Mouse (Mus musculus) skeletal muscle tissue, postnatal 0 days (tissue): ENCODE results near the gene Tcp11l2. TPM values are rescaled to one million over a fixed set of nuclear protein-coding genes. Genes with fewer than 3 reads are reported as not detected.

Experiments
- polyA plus RNA-seq: library from polyadenylated mRNA; unstranded; fragments of >200 nt; fragmentation: Nextera tagmentation; extraction: Ambion mirVana; gene quantifications from 2 replicates; pipeline ENCODE4 v1.2.1, GENCODE M21; 2015

The Tcp11l2 gene
- 51.0 and 61.3 TPM in 2 replicates for polyA plus RNA-seq

DNA sequence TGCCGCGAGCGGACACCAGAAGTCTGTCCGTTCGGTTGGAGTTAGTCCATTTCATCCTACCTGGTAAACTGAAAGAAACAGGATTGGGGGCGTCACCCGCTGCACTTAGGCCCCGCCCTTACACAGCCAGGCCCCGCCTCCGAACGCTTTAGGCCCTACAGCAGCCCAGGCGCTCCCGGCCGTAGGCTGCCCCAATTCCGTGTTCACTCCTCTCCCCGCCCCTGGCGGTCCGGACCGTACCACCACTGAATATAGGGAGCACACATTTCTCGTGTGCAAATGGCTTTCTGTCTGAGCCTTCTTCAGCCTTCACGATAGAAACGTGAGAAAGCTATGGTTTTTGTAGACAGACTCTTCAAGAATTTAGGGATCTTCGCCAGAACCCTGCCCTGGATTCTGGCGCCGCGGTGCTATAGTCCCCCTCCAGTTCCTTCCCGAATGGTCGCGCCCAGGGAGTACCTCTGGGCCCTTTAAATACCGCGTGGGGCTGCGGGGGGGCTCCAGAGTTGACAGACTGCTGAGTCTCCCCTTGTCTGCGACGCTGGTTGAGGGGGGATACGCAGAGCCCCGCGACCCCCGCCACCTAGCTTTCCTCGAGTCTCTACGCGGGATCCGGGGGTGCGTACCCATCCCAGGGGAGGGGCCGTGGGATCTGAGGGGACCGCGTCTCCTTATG is at the start of gene Tcp11l2:
TSS of gene Tcp11l2 (plus strand) at position 232 of the 676 bp plus-strand sequence.

DNA sequence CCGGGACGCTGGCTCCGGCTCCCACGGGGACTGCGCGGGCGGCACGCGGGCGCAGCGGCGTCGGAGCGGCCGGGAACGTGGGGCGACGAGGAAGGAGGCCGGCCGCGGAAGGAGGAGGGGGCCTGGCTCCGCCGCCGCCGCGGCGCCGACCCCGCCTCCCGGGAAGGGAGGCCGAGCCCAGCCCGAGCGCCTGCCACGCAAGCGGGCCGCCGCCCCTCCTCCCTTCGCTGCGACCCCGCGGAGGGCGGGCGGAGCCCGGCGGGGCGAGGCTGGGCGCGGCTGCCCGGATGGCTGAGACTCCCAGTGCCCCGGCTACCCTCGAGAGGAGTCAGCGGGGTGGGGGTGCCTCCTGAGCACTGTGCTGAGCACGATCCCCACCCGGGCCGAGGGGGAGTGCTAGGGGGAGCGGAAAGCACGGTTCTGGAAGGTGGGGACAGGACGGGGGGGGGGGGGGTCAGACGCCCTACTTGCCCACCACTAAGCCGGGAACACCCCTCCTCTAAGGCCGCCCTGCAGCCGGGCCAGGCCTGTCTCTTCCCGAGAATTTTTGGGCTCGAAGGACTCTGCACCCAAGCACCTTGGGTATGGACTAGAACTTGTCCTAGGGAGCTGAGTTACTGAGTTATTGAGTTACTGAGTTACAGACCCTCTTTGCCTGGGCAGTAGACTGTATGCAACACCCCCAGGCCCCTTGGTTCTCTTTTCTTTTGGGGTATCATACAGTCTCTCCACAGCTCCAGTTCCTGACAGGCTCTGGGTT is 42.3 kb upstream of the Tcp11l2 start, which contains the start of gene Ckap4:
TSS of gene Ckap4 (minus strand) at position 151 of the 760 bp plus-strand sequence.

DNA sequence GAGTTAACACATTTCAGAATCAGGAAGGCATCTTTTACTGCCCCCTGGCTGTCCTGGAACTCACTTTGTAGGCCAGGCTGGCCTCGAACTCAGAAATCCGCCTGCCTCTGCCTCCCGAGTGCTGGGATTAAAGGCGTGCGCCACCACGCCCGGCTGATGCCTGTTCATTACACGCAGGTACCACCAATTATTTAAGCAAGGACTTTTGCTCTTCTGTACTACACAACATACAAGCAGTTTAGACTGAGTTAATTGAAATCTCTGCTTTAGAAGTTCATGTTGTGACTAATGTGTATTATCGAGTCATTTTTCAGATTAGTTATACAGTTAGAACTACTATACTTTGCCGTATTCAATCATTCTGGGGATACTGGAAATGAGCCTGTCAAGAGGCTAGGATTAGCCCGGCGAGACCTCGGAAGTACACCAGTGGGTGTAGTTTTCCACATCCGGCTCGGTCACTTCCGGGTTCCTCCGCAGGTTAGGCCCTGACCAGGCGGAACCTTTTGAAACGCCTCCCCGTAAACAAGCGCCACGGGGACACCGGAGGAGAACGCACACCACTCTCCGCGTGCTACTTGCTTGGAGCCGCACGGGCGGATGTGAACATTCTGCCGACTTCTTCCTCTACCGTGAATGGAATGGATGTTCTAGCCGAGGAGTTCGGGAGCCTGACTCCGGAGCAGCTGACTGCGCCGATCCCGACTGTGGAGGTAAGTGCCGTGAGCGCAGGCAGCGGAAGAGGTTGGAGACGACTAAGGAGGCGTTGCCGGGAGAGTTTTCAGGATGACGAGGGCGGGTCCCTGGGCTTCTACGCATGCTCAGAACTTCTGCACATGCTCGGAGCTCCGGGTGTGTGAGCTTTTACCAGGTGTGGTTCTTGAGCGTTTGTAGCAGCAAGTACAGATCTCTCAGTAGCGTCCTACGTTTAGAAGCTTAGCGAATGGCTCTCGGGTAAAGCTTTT is 45.7 kb downstream of the Tcp11l2 start, which contains the start of gene Polr3b:
TSS of gene Polr3b (plus strand) at position 467 of the 965 bp plus-strand sequence.

Other genes starting within 250 kb of the Tcp11l2 start
- 1.3 TPM in 2 replicates for gene Nuak1, start 136.0 kb upstream of the Tcp11l2 start, polyA plus RNA-seq
- gene Ckap4, start 42.6 kb upstream of the Tcp11l2 start, polyA plus RNA-seq, result 51.2 and 75.8 TPM in 2 replicates
- 6.4 and 7.1 TPM in 2 replicates for gene Polr3b, start 45.7 kb downstream of the Tcp11l2 start, polyA plus RNA-seq
- 0.09 and 0.15 TPM in 2 replicates for gene Rfx4, start 179.4 kb downstream of the Tcp11l2 start, polyA plus RNA-seq